Mouse (Mus musculus): Measurements from ENCODE around the gene Ifitm3. TPM values are rescaled to one million over a fixed set of nuclear protein-coding genes. Genes with fewer than 3 reads are reported as not detected.
"Not testable (repeated sequence)": the region's sequence is repeated elsewhere in the genome, so short reads cannot be mapped to it uniquely, and the experiment has no call there.

Ifitm3 gene
- polyA plus RNA-seq, 1 experiment = 72.6 TPM

GRCm38 (mm10) chr7:141038090-141039032, 27.8 kb upstream of the Ifitm3 start:
- no peak for DNase-seq (ENCODE audit: extremely low spot score in 1 of 2, low spot score in 1 of 2)

GRCm38 (mm10) chr7:141036624-141037023, 26.1 kb upstream of the Ifitm3 start:
- not testable (repeated sequence) for DNase-seq (ENCODE audit: extremely low spot score in 1 of 2, low spot score in 1 of 2)

GRCm38 (mm10) chr7:141032458-141033167, 22.0 kb upstream of the Ifitm3 start:
- no peak for DNase-seq (ENCODE audit: extremely low spot score in 1 of 2, low spot score in 1 of 2)

- no peak for DNase-seq (ENCODE audit: extremely low spot score in 1 of 2, low spot score in 1 of 2)
Observed at GRCm38 (mm10) chr7:141030390-141030789, 19.8 kb upstream of the Ifitm3 start.

GRCm38 (mm10) chr7:141028831-141029230, 18.3 kb upstream of the Ifitm3 start, which contains the start of gene Gm17387:
TSS of gene Gm17387 (plus strand) at chr7:141029131.
- DNase-seq (ENCODE audit: extremely low spot score in 1 of 2, low spot score in 1 of 2) = no peak

- no peak for DNase-seq (ENCODE audit: extremely low spot score in 1 of 2, low spot score in 1 of 2)
Observed at GRCm38 (mm10) chr7:141026740-141027098, 16.1 kb upstream of the Ifitm3 start.

GRCm38 (mm10) chr7:141026097-141026739, 15.6 kb upstream of the Ifitm3 start:
- DNase-seq (ENCODE audit: extremely low spot score in 1 of 2, low spot score in 1 of 2) = no peak

GRCm38 (mm10) chr7:141024865-141025838, 14.6 kb upstream of the Ifitm3 start:
- no peak for DNase-seq (ENCODE audit: extremely low spot score in 1 of 2, low spot score in 1 of 2)

- no peak for DNase-seq (ENCODE audit: extremely low spot score in 1 of 2, low spot score in 1 of 2)
Observed at GRCm38 (mm10) chr7:141021489-141022449, 11.2 kb upstream of the Ifitm3 start.

- DNase-seq (ENCODE audit: extremely low spot score in 1 of 2, low spot score in 1 of 2) = no peak
Observed at GRCm38 (mm10) chr7:141019028-141019427, 8.5 kb upstream of the Ifitm3 start.

- DNase-seq (ENCODE audit: extremely low spot score in 1 of 2, low spot score in 1 of 2) = not testable (repeated sequence)
Observed at GRCm38 (mm10) chr7:141017824-141018223, 7.3 kb upstream of the Ifitm3 start, which contains the start of gene Ifitm6. TSS of gene Ifitm6 (minus strand) at chr7:141017924.

GRCm38 (mm10) chr7:141016707-141017697, 6.4 kb upstream of the Ifitm3 start:
- no peak for DNase-seq (ENCODE audit: extremely low spot score in 1 of 2, low spot score in 1 of 2)

- DNase-seq (ENCODE audit: extremely low spot score in 1 of 2, low spot score in 1 of 2) = no peak
Observed at GRCm38 (mm10) chr7:141011238-141011770, 734 bp upstream of the Ifitm3 start.

- DNase-seq (ENCODE audit: extremely low spot score in 1 of 2, low spot score in 1 of 2) = no peak
Observed at GRCm38 (mm10) chr7:141009665-141010064, 905 bp downstream of the Ifitm3 start.

GRCm38 (mm10) chr7:141008938-141009660, 1.5 kb downstream of the Ifitm3 start:
- peak in 1 of 2 experiments; percentile 65 for DNase-seq (ENCODE audit: extremely low spot score in 1 of 2, low spot score in 1 of 2)

GRCm38 (mm10) chr7:141008312-141008761, 2.2 kb downstream of the Ifitm3 start:
- DNase-seq (ENCODE audit: extremely low spot score in 1 of 2, low spot score in 1 of 2) = no peak

Data from frontal cortex, adult 2 months (tissue).